Mouse (Mus musculus) hindbrain, embryonic 12.5 days (tissue): Measurements from ENCODE around the gene Ankrd60. TPM values are rescaled to one million over a fixed set of nuclear protein-coding genes. Genes with fewer than 3 reads are reported as not detected.

Experiments
- ATAC-seq: fragments of 200-750 bp; cut with Nextera tagmentation; 2 replicates; pipeline ENCODE4 v1.8.0; 2017; ENCODE audit warnings: moderate TSS enrichment; ENCODE audit not compliant: low FRiP score
- H3K27ac ChIP-seq: fragments of 300-500 bp; sonication (generic); 2 replicates; pipeline ENCODE4 v1.5.1; 2016; ENCODE audit warnings: mild to moderate bottlenecking
- H3K27me3 ChIP-seq: fragments of 300-500 bp; sonication (generic); 2 replicates; pipeline ENCODE4 v1.6.1; 2016; ENCODE audit warnings: mild to moderate bottlenecking
- H3K36me3 ChIP-seq: fragments of 300-500 bp; sonication (generic); 2 replicates; pipeline ENCODE4 v1.6.1; 2016; ENCODE audit warnings: mild to moderate bottlenecking
- H3K4me1 ChIP-seq: fragments of 300-500 bp; sonication (generic); 2 replicates; pipeline ENCODE4 v1.6.1; 2016
- H3K4me2 ChIP-seq: fragments of 300-500 bp; sonication (generic); replicated peaks from 2 replicates; pipeline ENCODE4 v1.6.1; 2016; ENCODE audit warnings: mild to moderate bottlenecking
- H3K4me3 ChIP-seq: fragments of 300-500 bp; sonication (generic); 2 replicates; pipeline ENCODE4 v1.5.1; 2016; ENCODE audit warnings: mild to moderate bottlenecking
- H3K9ac ChIP-seq: fragments of 300-500 bp; sonication (generic); 2 replicates; pipeline ENCODE4 v1.6.1; 2016; ENCODE audit warnings: mild to moderate bottlenecking, moderate library complexity
- H3K9me3 ChIP-seq: fragments of 300-500 bp; sonication (generic); replicated peaks from 2 replicates; pipeline ENCODE4 v1.6.1; 2016; ENCODE audit warnings: mild to moderate bottlenecking
- WGBS: fragments of 180-500 bp; shearing (Covaris S2); methylation state at CpG from one replicate; pipeline ENCODE4 v1.1.7; 2016; 5-methylcytosine and 5-hydroxymethylcytosine counted together
- polyA plus RNA-seq: library from polyadenylated mRNA; unstranded; fragments of >200 nt; fragmentation: Nextera tagmentation; extraction: Ambion mirVana; gene quantifications from 2 replicates; pipeline ENCODE4 v1.2.1, GENCODE M21; 2016

Ankrd60 gene
- polyA plus RNA-seq, 1 experiment from 2014 or later, result not detected

- no peaks in the 10 kb centered on the region for H3K36me3 ChIP-seq
- no peak overlapping the region for H3K27ac ChIP-seq
- peaks cover 14% of the 10 kb centered on the region for H3K4me1 ChIP-seq
- H3K4me3 ChIP-seq, result no peak overlapping the region
- no peak overlapping the region for H3K4me2 ChIP-seq
- no peak overlapping the region for H3K9ac ChIP-seq
- no peak for ATAC-seq
- H3K27me3 ChIP-seq, result peaks cover 29% of the 10 kb centered on the region
- H3K9me3 ChIP-seq, result no peaks in the 10 kb centered on the region
Observed at GRCm38 (mm10) chr2:173581096-173581495, 2.9 kb upstream of the Ankrd60 start.

- Histone ChIP-seq H3K9ac (peak overlapping the region; percentile 68; the same call in 1 of the 2 replicates), H3K4me1 (peaks cover 10% of the 10 kb centered on the region), H3K4me3 (peak overlapping the region; percentile 48), H3K4me2 (peak overlapping the region; percentile 99), H3K36me3 (no peaks in the 10 kb centered on the region), H3K27me3 (peaks cover 20% of the 10 kb centered on the region), H3K9me3 (no peaks in the 10 kb centered on the region), H3K27ac (no peak overlapping the region)
- no peak for ATAC-seq
- WGBS, result 29% methylated on average over 8 of the region's 8 CpGs
Observed at GRCm38 (mm10) chr2:173578595-173578994, 430 bp upstream of the Ankrd60 start.

- H3K27me3 ChIP-seq, result 0 out of 2 replicates have a peak, but pooled peaks cover 3% of the 10 kb centered on the region
- no peak overlapping the region for H3K9ac ChIP-seq
- H3K4me3 ChIP-seq, result no peak overlapping the region
- H3K9me3 ChIP-seq, result no peaks in the 10 kb centered on the region
- ATAC-seq, result no peak
- H3K36me3 ChIP-seq, result no peaks in the 10 kb centered on the region
- no peak overlapping the region for H3K4me2 ChIP-seq
- 70% methylated on average over 9 of the region's 9 CpGs for WGBS
- no peak overlapping the region for H3K27ac ChIP-seq
- peaks cover 3% of the 10 kb centered on the region; the same call in 1 of the 2 replicates for H3K4me1 ChIP-seq
Observed at GRCm38 (mm10) chr2:173564179-173564578, 14.0 kb downstream of the Ankrd60 start.

GRCm38 (mm10) chr2:173563336-173563735 is 14.8 kb downstream of the Ankrd60 start:
- no peaks in the 10 kb centered on the region for H3K9me3 ChIP-seq
- no peak for ATAC-seq
- H3K4me3 ChIP-seq, result no peak overlapping the region
- H3K4me2 ChIP-seq, result no peak overlapping the region
- H3K36me3 ChIP-seq, result no peaks in the 10 kb centered on the region
- H3K9ac ChIP-seq, result no peak overlapping the region
- H3K27ac ChIP-seq, result no peak overlapping the region
- WGBS, result 71% methylated on average over 7 of the region's 7 CpGs
- H3K4me1 ChIP-seq, result peaks cover 3% of the 10 kb centered on the region; the same call in 1 of the 2 replicates
- H3K27me3 ChIP-seq, result 0 out of 2 replicates have a peak, but pooled peaks cover 3% of the 10 kb centered on the region

- Histone ChIP-seq H3K4me3 (no peak overlapping the region), H3K27ac (no peak overlapping the region), H3K27me3 (0 out of 2 replicates have a peak, but pooled peaks cover 3% of the 10 kb centered on the region), H3K36me3 (no peaks in the 10 kb centered on the region), H3K9ac (no peak overlapping the region), H3K4me1 (peaks cover 3% of the 10 kb centered on the region; the same call in 1 of the 2 replicates), H3K9me3 (0 out of 2 replicates have a peak, but pooled peaks cover 4% of the 10 kb centered on the region), H3K4me2 (no peak overlapping the region)
- peak; percentile 29; the same call in 1 of the 2 replicates for ATAC-seq
- WGBS, result 35% methylated on average over 5 of the region's 5 CpGs
Observed at GRCm38 (mm10) chr2:173561851-173562442, 16.2 kb downstream of the Ankrd60 start.

- 71% methylated on average over 12 of the region's 12 CpGs for WGBS
- H3K4me2 ChIP-seq, result no peak overlapping the region
- no peak overlapping the region for H3K27ac ChIP-seq
- H3K9me3 ChIP-seq, result 0 out of 2 replicates have a peak, but pooled peaks cover 4% of the 10 kb centered on the region
- no peak overlapping the region for H3K4me3 ChIP-seq
- H3K9ac ChIP-seq, result no peak overlapping the region
- H3K27me3 ChIP-seq, result 0 out of 2 replicates have a peak, but pooled peaks cover 5% of the 10 kb centered on the region
- H3K4me1 ChIP-seq, result no peaks in the 10 kb centered on the region
- ATAC-seq, result no peak
- H3K36me3 ChIP-seq, result no peaks in the 10 kb centered on the region
Observed at GRCm38 (mm10) chr2:173558754-173559396, 19.3 kb downstream of the Ankrd60 start.

- Histone ChIP-seq H3K9me3 (0 out of 2 replicates have a peak, but pooled peaks cover 4% of the 10 kb centered on the region), H3K27ac (no peak overlapping the region), H3K4me3 (no peak overlapping the region), H3K27me3 (0 out of 2 replicates have a peak, but pooled peaks cover 5% of the 10 kb centered on the region), H3K4me2 (no peak overlapping the region), H3K9ac (no peak overlapping the region), H3K36me3 (no peaks in the 10 kb centered on the region), H3K4me1 (no peaks in the 10 kb centered on the region; the same call in 1 of the 2 replicates)
- 44% methylated on average over 9 of the region's 9 CpGs for WGBS
- ATAC-seq, result peak; percentile 35; the same call in 1 of the 2 replicates
Observed at GRCm38 (mm10) chr2:173553863-173554262, 24.3 kb downstream of the Ankrd60 start.

GRCm38 (mm10) chr2:173550681-173551080 is 27.5 kb downstream of the Ankrd60 start:
- Histone ChIP-seq H3K27ac (no peak overlapping the region), H3K9me3 (no peaks in the 10 kb centered on the region), H3K9ac (no peak overlapping the region), H3K36me3 (no peaks in the 10 kb centered on the region), H3K4me3 (no peak overlapping the region), H3K4me2 (no peak overlapping the region), H3K27me3 (peaks cover 7% of the 10 kb centered on the region; the same call in 1 of the 2 replicates), H3K4me1 (peaks cover 3% of the 10 kb centered on the region; the same call in 1 of the 2 replicates)
- WGBS, result 79% methylated on average over 6 of the region's 6 CpGs
- ATAC-seq, result no peak

- 78% methylated on average over 10 of the region's 10 CpGs for WGBS
- Histone ChIP-seq H3K4me1 (peaks cover 3% of the 10 kb centered on the region; the same call in 1 of the 2 replicates), H3K9me3 (no peaks in the 10 kb centered on the region), H3K27me3 (peaks cover 9% of the 10 kb centered on the region; the same call in 1 of the 2 replicates), H3K4me2 (no peak overlapping the region), H3K4me3 (no peak overlapping the region), H3K36me3 (no peaks in the 10 kb centered on the region), H3K27ac (no peak overlapping the region), H3K9ac (no peak overlapping the region)
- ATAC-seq, result no peak
Observed at GRCm38 (mm10) chr2:173549236-173549635, 28.9 kb downstream of the Ankrd60 start.

- Histone ChIP-seq H3K27ac (no peak overlapping the region), H3K9ac (no peak overlapping the region), H3K4me1 (peaks cover 3% of the 10 kb centered on the region; the same call in 1 of the 2 replicates), H3K9me3 (no peaks in the 10 kb centered on the region), H3K27me3 (peaks cover 4% of the 10 kb centered on the region; the same call in 1 of the 2 replicates), H3K4me3 (no peak overlapping the region), H3K36me3 (no peaks in the 10 kb centered on the region), H3K4me2 (no peak overlapping the region)
- peak; percentile 59 for ATAC-seq
- 46% methylated on average over 15 of the region's 15 CpGs for WGBS
Observed at GRCm38 (mm10) chr2:173545992-173546703, 32.0 kb downstream of the Ankrd60 start.

GRCm38 (mm10) chr2:173542716-173543115 is 35.4 kb downstream of the Ankrd60 start:
- no peak overlapping the region for H3K4me3 ChIP-seq
- WGBS, result 89% methylated on average over 4 of the region's 4 CpGs
- H3K9me3 ChIP-seq, result no peaks in the 10 kb centered on the region
- H3K36me3 ChIP-seq, result no peaks in the 10 kb centered on the region
- ATAC-seq, result no peak
- no peak overlapping the region for H3K9ac ChIP-seq
- peaks cover 18% of the 10 kb centered on the region; the same call in 1 of the 2 replicates for H3K4me1 ChIP-seq
- no peak overlapping the region for H3K27ac ChIP-seq
- H3K4me2 ChIP-seq, result no peak overlapping the region
- peaks cover 4% of the 10 kb centered on the region; the same call in 1 of the 2 replicates for H3K27me3 ChIP-seq

- no peak overlapping the region for H3K4me3 ChIP-seq
- no peak overlapping the region for H3K4me2 ChIP-seq
- WGBS, result 67% methylated on average over 4 of the region's 4 CpGs
- no peak overlapping the region for H3K27ac ChIP-seq
- H3K36me3 ChIP-seq, result no peaks in the 10 kb centered on the region
- H3K9ac ChIP-seq, result no peak overlapping the region
- H3K4me1 ChIP-seq, result peaks cover 18% of the 10 kb centered on the region; the same call in 1 of the 2 replicates
- no peaks in the 10 kb centered on the region for H3K9me3 ChIP-seq
- ATAC-seq, result no peak
- H3K27me3 ChIP-seq, result peaks cover 4% of the 10 kb centered on the region; the same call in 1 of the 2 replicates
Observed at GRCm38 (mm10) chr2:173541748-173542147, 36.4 kb downstream of the Ankrd60 start.
